Mouse (Mus musculus) forebrain, embryonic 11.5 days (tissue): ENCODE results near the gene Nek3. TPM values are rescaled to one million over a fixed set of nuclear protein-coding genes. Genes with fewer than 3 reads are reported as not detected.

Source experiments
- polyA plus RNA-seq: library from polyadenylated mRNA; unstranded; fragments of >200 nt; fragmentation: Nextera tagmentation; extraction: Ambion mirVana; gene quantifications from 2 replicates; pipeline ENCODE4 v1.2.1, GENCODE M21; 2014

Nek3 gene
- polyA plus RNA-seq, 1 experiment from 2014 or later: 7.7 TPM

Other genes starting within 250 kb of the Nek3 start
- not detected in 2 replicates for gene Defb15, start 233.7 kb downstream of the Nek3 start, polyA plus RNA-seq
- gene Defb35, start 228.1 kb downstream of the Nek3 start, polyA plus RNA-seq: not detected in 2 replicates
- gene Defb13, start 219.7 kb downstream of the Nek3 start, polyA plus RNA-seq: not detected in 2 replicates
- gene Fam90a1a, start 207.7 kb downstream of the Nek3 start, polyA plus RNA-seq: not detected in 2 replicates
- not detected in 2 replicates for gene Ccdc70, start 196.7 kb downstream of the Nek3 start, polyA plus RNA-seq
- 2.3 and 2.6 TPM in 2 replicates for gene Atp7b, start 106.1 kb downstream of the Nek3 start, polyA plus RNA-seq
- 30.9 and 35.8 TPM in 2 replicates for gene Alg11, start 105.7 kb downstream of the Nek3 start, polyA plus RNA-seq
- gene Nek5, start 41.4 kb downstream of the Nek3 start, polyA plus RNA-seq: 0.21 and 0.24 TPM in 2 replicates
- gene Ckap2, start 19.4 kb upstream of the Nek3 start, polyA plus RNA-seq: 76.9 and 82.7 TPM in 2 replicates
- gene Vps36, start 26.4 kb upstream of the Nek3 start, polyA plus RNA-seq: 45.5 and 45.9 TPM in 2 replicates
- 8.3 and 10.1 TPM in 2 replicates for gene Thsd1, start 60.9 kb upstream of the Nek3 start, polyA plus RNA-seq
- gene Tpte, start 117.0 kb upstream of the Nek3 start, polyA plus RNA-seq: not detected in 2 replicates
- gene Slc25a15, start 232.2 kb upstream of the Nek3 start, polyA plus RNA-seq: 17.4 and 18.2 TPM in 2 replicates
- gene Mrps31, start 244.9 kb upstream of the Nek3 start, polyA plus RNA-seq: 37.3 and 43.6 TPM in 2 replicates